Mouse (Mus musculus) megakaryocyte-erythroid progenitor cell, adult 5-6 weeks (primary cell): ENCODE results near the gene Otx1. TPM values are rescaled to one million over a fixed set of nuclear protein-coding genes. Genes with fewer than 3 reads are reported as not detected.

Experiments used
- ATAC-seq: replicated peaks from 2 replicates; pipeline ENCODE4 v1.8.0; 2016; ENCODE audit warnings: mild to moderate bottlenecking, inconsistent platforms; ENCODE audit not compliant: severe bottlenecking, poor library complexity, low FRiP score, low TSS enrichment
- total RNA-seq, 2 experiments: library from RNA; stranded (forward) in 1 of 2; stranded (reverse) in 1 of 2; fragments of 200-1000, 215-1000 nt in 1 of 2; fragments of >200 nt in 1 of 2; fragmentation: Nextera tagmentation in 1 of 2; gene quantifications; 2 replicates each; pipeline ENCODE4 v1.2.3; 2014 to 2017

Gene Otx1
- total RNA-seq, 2 experiments from 2014 or later = not detected

DNA sequence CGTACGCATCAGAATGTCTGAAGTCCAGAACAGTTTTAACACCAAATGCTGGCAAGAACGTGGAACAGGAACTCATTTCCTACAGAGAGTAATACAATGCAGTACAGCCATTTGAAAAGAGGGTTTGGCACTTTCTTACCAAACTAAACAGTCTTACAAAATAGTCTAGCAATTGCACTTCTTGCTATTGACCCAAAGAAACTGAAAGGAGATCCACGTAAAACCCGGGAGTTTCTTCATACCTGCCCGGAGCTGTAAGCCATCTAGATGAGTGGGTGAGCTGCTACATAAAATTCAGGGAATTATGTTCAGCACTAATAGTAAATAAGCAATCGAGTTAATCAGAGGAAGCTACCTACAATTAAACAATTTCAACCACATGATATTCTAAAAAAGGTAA is 47.5 kb downstream of the Otx1 start:
- no peak for ATAC-seq

DNA sequence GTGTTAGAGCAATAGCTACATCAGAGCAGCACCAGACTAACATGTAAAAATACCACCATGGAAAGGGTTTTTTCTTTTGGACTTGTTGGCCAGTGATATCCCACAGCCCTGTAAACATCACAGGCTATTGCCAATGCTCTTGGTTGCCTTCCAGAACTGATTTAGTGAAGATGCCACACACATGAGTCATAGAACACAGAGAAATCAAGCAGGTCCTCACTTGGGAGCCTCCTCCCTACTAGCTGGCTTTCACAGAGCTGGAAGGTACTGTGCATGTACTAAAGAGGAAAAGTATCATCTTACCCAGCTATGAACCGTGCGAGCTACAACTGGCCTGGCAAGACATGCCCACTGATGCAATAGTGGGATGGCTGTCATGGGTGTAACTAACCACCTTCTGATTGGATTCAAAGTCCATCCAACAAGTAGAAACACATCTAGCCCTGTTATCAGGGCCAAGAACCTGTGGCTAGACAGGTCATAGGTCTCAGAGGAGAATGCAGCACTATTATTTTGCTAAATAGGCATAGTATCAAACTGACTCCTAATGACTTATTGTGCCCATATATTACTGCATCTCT is 51.0 kb downstream of the Otx1 start:
- ATAC-seq = no peak

DNA sequence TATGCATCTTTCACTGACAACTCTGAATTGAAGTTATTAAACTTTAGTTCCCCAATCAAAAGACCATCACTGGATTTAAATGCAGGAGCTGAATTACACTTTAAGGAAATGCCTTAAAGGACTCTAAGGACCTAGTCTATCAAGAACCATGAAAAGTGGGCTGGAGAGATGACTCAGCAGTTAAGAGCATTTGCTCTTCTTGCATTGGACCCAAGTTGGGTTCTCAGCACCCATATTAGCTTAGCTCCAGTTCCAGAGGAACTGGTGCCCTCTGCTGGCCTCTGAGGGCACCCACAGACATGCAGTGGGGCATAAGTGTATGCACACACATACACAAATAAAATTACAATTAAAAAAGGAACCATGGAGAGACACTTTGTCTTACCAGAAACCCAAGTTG is 52.6 kb downstream of the Otx1 start:
- ATAC-seq = no peak
